Mouse (Mus musculus): ENCODE results near the gene Safb2.

GRCm38 (mm10) chr17:56558448-56558847, 25.9 kb downstream of the Safb2 start:
- TF ChIP-seq CTCF (IDR thresholded peaks at IDR 0.05; ENCODE audit: insufficient read depth, low read depth, low read length), result peak; percentile 80
- TF ChIP-seq POLR2A (IDR thresholded peaks at IDR 0.05; ENCODE audit: insufficient read depth, low read depth, low read length), result no peak

All from olfactory bulb, adult 2 months (tissue).